Mouse (Mus musculus): ENCODE data around the gene St6gal1. TPM values are rescaled to one million over a fixed set of nuclear protein-coding genes. Genes with fewer than 3 reads are reported as not detected.

The St6gal1 gene
- polyA plus RNA-seq, 1 experiment from 2014 or later = 19.3 TPM

DNA sequence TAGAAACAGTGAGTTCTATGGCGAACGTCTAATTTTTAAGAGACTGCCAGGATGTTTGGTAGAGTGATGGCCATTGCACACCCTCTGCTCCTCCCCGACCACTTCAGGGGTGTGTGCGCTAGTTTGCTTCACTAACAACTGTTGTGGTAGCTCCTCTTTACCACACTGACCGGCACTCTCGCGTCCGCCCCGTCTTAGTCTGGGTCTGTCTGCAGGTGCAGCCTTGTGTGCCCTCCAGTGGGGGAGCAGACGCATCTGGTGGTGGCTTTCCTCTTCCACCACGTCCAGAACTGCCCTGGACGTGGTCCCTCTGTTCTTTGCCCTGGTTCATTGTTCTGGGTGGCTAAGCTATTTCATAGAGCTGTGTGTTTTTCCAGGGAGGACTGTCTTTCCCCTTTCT lies 40.5 kb downstream of the St6gal1 start:
- Histone ChIP-seq H3K4me2 (ENCODE audit: low read length) (no peak overlapping the region), H3K9me3 (replicated peaks; ENCODE audit: control insufficient read depth, low read length, poor library complexity, severe bottlenecking) (no peaks in the 10 kb centered on the region), H3K4me1 (ENCODE audit: control insufficient read depth, insufficient read depth, low read length) (peaks cover 2% of the 10 kb centered on the region; the same call in 1 of the 2 replicates), H3K36me3 (ENCODE audit: control insufficient read depth, insufficient read depth, low read length) (peaks cover 9% of the 10 kb centered on the region; the same call in 1 of the 2 replicates), H3K27me3 (ENCODE audit: control insufficient read depth, insufficient read depth, low read depth, low read length) (no peaks in the 10 kb centered on the region), H3K4me3 (ENCODE audit: low read depth, low read length) (no peak overlapping the region), H3K27ac (ENCODE audit: low read length) (no peak overlapping the region), H3K9ac (ENCODE audit: low read depth, low read length) (no peak overlapping the region)
- no peak for ATAC-seq
- WGBS = 84% methylated on average over 12 of the region's 12 CpGs

DNA sequence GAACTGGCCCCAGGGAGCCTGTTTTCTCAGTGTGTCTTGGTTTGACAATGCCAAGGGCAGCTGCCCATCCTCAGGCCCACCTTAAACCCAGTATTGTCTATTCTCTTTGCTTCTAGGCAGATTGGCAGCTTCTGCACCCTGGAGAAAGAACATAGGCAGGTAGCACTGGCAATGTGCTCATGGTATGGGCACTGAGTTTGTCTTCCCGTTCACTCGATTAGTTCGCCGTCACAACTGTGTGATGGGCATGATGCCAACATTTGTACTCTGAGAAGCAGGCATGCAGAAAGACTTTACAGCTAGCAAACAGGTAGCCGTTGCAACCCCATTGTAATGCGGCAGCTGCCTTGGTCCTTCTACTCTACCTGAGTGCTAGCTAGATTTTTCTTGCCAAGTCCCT lies 40.9 kb downstream of the St6gal1 start:
- no peaks in the 10 kb centered on the region for H3K9me3 ChIP-seq (replicated peaks; ENCODE audit: control insufficient read depth, low read length, poor library complexity, severe bottlenecking)
- H3K36me3 ChIP-seq (ENCODE audit: control insufficient read depth, insufficient read depth, low read length) = peaks cover 9% of the 10 kb centered on the region; the same call in 1 of the 2 replicates
- no peak overlapping the region for H3K4me2 ChIP-seq (ENCODE audit: low read length)
- H3K27me3 ChIP-seq (ENCODE audit: control insufficient read depth, insufficient read depth, low read depth, low read length) = no peaks in the 10 kb centered on the region
- no peak overlapping the region for H3K9ac ChIP-seq (ENCODE audit: low read depth, low read length)
- ATAC-seq = no peak
- peaks cover 7% of the 10 kb centered on the region for H3K4me1 ChIP-seq (ENCODE audit: control insufficient read depth, insufficient read depth, low read length)
- 66% methylated on average over 6 of the region's 6 CpGs for WGBS
- H3K4me3 ChIP-seq (ENCODE audit: low read depth, low read length) = no peak overlapping the region
- no peak overlapping the region for H3K27ac ChIP-seq (ENCODE audit: low read length)

DNA sequence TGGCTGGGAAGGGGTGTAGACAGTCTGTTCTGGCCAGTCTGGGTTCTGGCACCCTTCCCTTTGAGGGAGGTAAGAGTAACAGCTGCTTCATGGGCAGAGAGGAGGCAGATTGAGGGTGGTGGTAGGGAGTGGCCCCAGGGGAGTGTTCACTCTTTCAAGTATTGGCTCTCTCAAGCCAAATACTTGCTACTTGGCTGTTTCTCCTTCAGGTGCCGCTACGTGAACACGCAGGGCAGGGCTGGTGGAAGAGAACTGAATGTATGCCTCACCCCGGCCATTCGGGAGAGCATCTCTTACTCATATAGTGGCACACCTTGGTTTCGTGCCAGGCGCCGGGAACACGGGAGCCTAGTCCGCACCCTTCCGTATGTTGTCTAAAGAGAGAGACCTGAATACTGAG lies 41.8 kb downstream of the St6gal1 start:
- no peak for ATAC-seq
- Histone ChIP-seq H3K27me3 (ENCODE audit: control insufficient read depth, insufficient read depth, low read depth, low read length) (no peaks in the 10 kb centered on the region), H3K4me3 (ENCODE audit: low read depth, low read length) (no peak overlapping the region), H3K9ac (ENCODE audit: low read depth, low read length) (no peak overlapping the region), H3K4me2 (ENCODE audit: low read length) (no peak overlapping the region), H3K36me3 (ENCODE audit: control insufficient read depth, insufficient read depth, low read length) (peaks cover 9% of the 10 kb centered on the region; the same call in 1 of the 2 replicates), H3K4me1 (ENCODE audit: control insufficient read depth, insufficient read depth, low read length) (peaks cover 13% of the 10 kb centered on the region), H3K9me3 (replicated peaks; ENCODE audit: control insufficient read depth, low read length, poor library complexity, severe bottlenecking) (no peaks in the 10 kb centered on the region), H3K27ac (ENCODE audit: low read length) (no peak overlapping the region)
- WGBS = 94% methylated on average over 11 of the region's 11 CpGs

DNA sequence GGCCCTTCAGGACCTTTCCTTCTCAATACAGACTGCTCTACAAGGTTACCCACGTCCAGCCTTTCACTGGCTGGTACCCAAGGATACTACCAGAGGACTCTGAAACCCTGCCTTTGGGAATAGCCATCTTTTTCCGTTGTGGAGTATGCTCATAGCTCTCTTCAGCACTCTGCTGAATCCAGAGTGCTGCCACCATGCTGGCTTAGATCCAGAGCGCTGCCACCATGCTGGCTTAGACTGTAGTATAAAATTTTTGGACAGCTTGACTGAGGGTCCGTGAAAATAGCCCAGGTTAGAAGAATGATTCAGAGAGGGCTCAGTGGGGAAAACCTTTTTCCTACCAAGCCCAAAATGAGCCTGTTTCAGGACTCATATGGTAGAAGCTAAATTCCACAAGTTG lies 42.4 kb downstream of the St6gal1 start:
- H3K4me3 ChIP-seq (ENCODE audit: low read depth, low read length) = no peak overlapping the region
- H3K9ac ChIP-seq (ENCODE audit: low read depth, low read length) = no peak overlapping the region
- WGBS = 93% methylated on average over 4 of the region's 4 CpGs
- no peaks in the 10 kb centered on the region for H3K27me3 ChIP-seq (ENCODE audit: control insufficient read depth, insufficient read depth, low read depth, low read length)
- no peaks in the 10 kb centered on the region for H3K9me3 ChIP-seq (replicated peaks; ENCODE audit: control insufficient read depth, low read length, poor library complexity, severe bottlenecking)
- no peak overlapping the region for H3K4me2 ChIP-seq (ENCODE audit: low read length)
- H3K27ac ChIP-seq (ENCODE audit: low read length) = no peak overlapping the region
- no peak for ATAC-seq
- H3K4me1 ChIP-seq (ENCODE audit: control insufficient read depth, insufficient read depth, low read length) = peaks cover 13% of the 10 kb centered on the region
- H3K36me3 ChIP-seq (ENCODE audit: control insufficient read depth, insufficient read depth, low read length) = peaks cover 9% of the 10 kb centered on the region; the same call in 1 of the 2 replicates

DNA sequence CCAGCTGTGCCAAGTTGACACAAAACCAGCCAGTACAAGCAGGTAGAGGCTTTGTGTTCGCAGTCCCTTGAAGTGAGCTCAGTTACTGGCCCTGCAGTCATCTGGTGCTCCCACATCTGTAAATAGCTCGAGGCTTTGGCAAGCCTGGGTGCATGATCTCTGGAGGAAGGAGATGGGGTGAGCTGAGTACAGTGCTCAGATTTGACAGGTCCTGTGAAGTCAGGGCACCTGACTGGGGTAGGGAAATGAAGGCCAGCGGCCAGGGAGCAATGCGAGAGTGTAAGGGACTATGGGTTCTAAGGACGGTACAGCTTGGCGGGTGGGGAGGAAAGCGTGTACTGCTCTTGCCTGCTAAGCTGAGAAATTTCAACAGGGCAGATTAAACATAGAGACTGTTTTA lies 43.7 kb downstream of the St6gal1 start:
- Histone ChIP-seq H3K27ac (ENCODE audit: low read length) (no peak overlapping the region), H3K4me2 (ENCODE audit: low read length) (no peak overlapping the region), H3K36me3 (ENCODE audit: control insufficient read depth, insufficient read depth, low read length) (peaks cover 9% of the 10 kb centered on the region; the same call in 1 of the 2 replicates), H3K9me3 (replicated peaks; ENCODE audit: control insufficient read depth, low read length, poor library complexity, severe bottlenecking) (no peaks in the 10 kb centered on the region), H3K27me3 (ENCODE audit: control insufficient read depth, insufficient read depth, low read depth, low read length) (no peaks in the 10 kb centered on the region), H3K4me3 (ENCODE audit: low read depth, low read length) (no peak overlapping the region), H3K9ac (ENCODE audit: low read depth, low read length) (no peak overlapping the region), H3K4me1 (ENCODE audit: control insufficient read depth, insufficient read depth, low read length) (peaks cover 18% of the 10 kb centered on the region)
- WGBS = 83% methylated on average over 7 of the region's 7 CpGs
- no peak for ATAC-seq

DNA sequence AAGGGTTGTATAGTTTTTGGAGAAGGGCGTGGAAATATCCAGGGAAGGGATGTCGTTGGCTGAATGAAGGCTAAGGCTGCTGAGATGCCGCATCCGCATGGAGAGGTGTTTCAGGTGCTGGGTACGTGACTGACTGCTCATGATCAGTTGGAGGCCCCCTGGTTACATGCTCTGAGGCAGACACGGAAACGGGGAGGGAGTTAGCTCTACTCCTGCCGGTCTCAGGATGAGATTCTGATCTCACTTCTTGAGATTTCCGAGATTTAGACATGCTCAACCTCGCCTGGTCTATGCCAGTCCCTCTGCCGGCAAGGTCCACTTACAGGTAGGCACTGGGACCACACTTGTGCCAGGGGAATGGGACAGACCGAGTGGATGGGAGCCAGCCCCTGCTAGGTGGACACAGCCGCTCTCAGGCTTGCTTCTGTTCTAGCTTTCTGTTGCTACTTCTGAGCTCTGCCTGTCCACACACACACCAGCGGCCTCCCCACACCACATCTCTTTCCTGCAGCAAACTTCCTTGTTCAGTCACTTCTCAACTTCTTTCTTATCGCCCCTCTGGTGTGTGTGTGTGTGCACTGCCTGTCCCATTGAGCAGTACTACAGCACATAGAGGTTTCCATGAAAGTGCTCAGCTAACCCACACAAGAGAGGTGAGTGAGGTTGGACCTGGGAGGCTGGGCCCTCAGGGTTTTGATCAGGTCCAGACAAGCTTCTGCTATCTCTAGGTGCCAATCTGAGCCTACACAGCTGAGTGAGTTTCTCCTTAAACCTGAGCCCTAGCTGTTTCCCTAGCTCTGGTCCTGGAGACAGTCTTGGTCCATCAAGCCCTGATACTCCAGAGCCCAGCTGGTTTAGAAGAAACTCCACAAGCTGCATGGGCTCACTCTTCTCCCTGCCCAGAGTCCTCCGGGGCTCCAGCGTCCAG lies 44.8 kb downstream of the St6gal1 start:
- no peaks in the 10 kb centered on the region for H3K27me3 ChIP-seq (ENCODE audit: control insufficient read depth, insufficient read depth, low read depth, low read length)
- H3K36me3 ChIP-seq (ENCODE audit: control insufficient read depth, insufficient read depth, low read length) = peaks cover 2% of the 10 kb centered on the region; the same call in 1 of the 2 replicates
- peaks cover 18% of the 10 kb centered on the region for H3K4me1 ChIP-seq (ENCODE audit: control insufficient read depth, insufficient read depth, low read length)
- ATAC-seq = no peak
- H3K4me2 ChIP-seq (ENCODE audit: low read length) = no peak overlapping the region
- WGBS = 84% methylated on average over 17 of the region's 17 CpGs
- H3K9ac ChIP-seq (ENCODE audit: low read depth, low read length) = no peak overlapping the region
- 0 out of 2 replicates have a peak overlapping the region, but pooled peaks have one; percentile 47 for H3K27ac ChIP-seq (ENCODE audit: low read length)
- H3K9me3 ChIP-seq (replicated peaks; ENCODE audit: control insufficient read depth, low read length, poor library complexity, severe bottlenecking) = no peaks in the 10 kb centered on the region
- no peak overlapping the region for H3K4me3 ChIP-seq (ENCODE audit: low read depth, low read length)

DNA sequence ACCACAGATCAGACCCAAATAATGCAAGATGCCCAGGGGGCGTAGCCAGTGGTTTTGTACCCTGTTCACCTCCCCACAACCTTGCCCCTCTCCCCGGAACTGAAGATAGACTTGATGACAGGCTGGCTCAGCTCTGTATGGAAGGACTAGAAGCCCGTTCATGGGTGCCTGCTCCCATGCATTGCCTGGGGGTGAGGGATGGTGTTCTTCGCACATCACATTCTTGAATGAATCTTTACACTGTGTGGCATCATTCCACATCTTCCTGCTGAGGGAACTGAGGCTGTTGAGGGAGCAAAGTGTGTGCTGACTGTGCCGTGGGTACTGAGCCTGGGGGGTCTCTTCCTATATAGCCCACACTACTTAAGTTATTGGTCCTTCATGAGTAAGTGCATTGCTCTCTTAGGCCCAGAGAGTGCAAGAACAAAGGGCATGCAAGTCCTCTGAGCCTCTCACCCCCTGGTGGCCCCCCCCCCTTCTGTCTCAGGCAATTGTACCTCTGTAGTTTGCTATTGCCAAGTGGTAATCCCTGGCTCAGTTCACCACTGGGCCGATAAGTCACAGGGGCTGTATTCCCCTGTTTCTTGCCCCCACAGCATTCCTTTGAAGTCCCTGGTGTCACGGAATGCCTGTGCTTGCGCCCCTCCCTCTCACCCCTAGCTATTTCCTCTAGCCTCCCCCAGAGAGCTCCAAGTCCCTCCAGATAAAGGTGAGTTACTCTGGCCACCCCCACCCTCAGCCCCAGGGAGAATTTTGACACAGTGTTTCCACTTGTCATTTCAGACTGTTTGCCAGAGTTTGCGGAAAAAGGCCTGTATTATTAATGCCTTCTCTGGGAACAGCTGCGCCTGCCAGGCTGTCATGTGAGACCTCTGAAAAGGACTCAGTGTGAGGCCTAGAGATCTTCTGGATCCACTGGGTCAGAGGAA lies 45.7 kb downstream of the St6gal1 start:
- 18% methylated on average over 10 of the region's 10 CpGs for WGBS
- Histone ChIP-seq H3K27me3 (ENCODE audit: control insufficient read depth, insufficient read depth, low read depth, low read length) (no peaks in the 10 kb centered on the region), H3K27ac (ENCODE audit: low read length) (peak overlapping the region; percentile 47; the same call in 1 of the 2 replicates), H3K4me3 (ENCODE audit: low read depth, low read length) (no peak overlapping the region), H3K4me1 (ENCODE audit: control insufficient read depth, insufficient read depth, low read length) (peaks cover 18% of the 10 kb centered on the region), H3K9ac (ENCODE audit: low read depth, low read length) (0 out of 2 replicates have a peak overlapping the region, but pooled peaks have one; percentile 1), H3K9me3 (replicated peaks; ENCODE audit: control insufficient read depth, low read length, poor library complexity, severe bottlenecking) (no peaks in the 10 kb centered on the region), H3K36me3 (ENCODE audit: control insufficient read depth, insufficient read depth, low read length) (no peaks in the 10 kb centered on the region), H3K4me2 (ENCODE audit: low read length) (no peak overlapping the region)
- peak; percentile 69 for ATAC-seq

DNA sequence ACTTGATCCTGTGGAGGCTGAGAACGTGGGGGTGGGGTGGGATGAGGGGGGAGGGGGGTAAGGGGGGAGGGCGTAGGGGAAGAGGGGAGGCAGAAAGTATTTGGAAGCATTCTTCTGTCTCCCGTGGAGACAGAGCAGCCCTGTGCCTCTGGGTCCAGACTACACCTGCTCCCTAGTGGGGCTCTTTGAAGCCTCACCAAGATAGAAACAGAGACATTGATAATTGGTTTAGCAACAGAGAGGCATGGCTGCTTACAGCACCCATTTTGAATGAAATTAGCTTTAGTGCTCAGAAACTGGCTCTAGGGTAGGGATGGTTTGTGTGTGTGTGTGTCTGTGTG lies 46.3 kb downstream of the St6gal1 start:
- Histone ChIP-seq H3K27ac (ENCODE audit: low read length) (no peak overlapping the region), H3K4me1 (ENCODE audit: control insufficient read depth, insufficient read depth, low read length) (peaks cover 18% of the 10 kb centered on the region), H3K4me2 (ENCODE audit: low read length) (no peak overlapping the region), H3K9me3 (replicated peaks; ENCODE audit: control insufficient read depth, low read length, poor library complexity, severe bottlenecking) (no peaks in the 10 kb centered on the region), H3K9ac (ENCODE audit: low read depth, low read length) (no peak overlapping the region), H3K36me3 (ENCODE audit: control insufficient read depth, insufficient read depth, low read length) (no peaks in the 10 kb centered on the region), H3K27me3 (ENCODE audit: control insufficient read depth, insufficient read depth, low read depth, low read length) (no peaks in the 10 kb centered on the region), H3K4me3 (ENCODE audit: low read depth, low read length) (no peak overlapping the region)
- ATAC-seq = peak; percentile 44
- WGBS = 2% methylated on average over 3 of the region's 3 CpGs

Data from midbrain, embryonic 16.5 days (tissue).